Mouse (Mus musculus): ENCODE measurements around the gene Slc24a1.
A peak's percentile ranks its signal among the peaks of the same experiment; 100 is the strongest.

Gene Slc24a1

DNA sequence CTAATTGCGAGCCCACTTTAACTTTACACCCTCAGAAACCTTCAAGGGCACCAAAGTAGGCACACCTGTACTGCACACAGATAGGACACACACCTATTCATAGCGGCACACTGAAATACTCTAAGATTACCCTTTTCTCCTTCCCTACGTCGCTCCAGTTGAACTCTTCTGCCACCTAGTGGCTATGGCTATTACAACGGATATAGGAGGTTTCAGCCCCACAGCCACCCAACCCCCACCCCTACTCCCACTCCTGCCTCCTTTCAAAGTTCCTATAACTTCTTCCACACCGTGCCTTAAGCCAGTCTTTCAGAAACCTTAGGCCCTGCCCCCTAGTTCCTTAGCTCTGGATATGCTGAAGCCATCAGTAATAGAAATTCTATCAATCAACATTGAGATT is 14.9 kb downstream of the Slc24a1 start:
- DNase-seq, result no peak

- peak; percentile 65 for DNase-seq
Observed at GRCm38 (mm10) chr9:64934015-64934754, 17.2 kb downstream of the Slc24a1 start.

- DNase-seq, result no peak
Observed at GRCm38 (mm10) chr9:64931751-64932610, 19.4 kb downstream of the Slc24a1 start.

GRCm38 (mm10) chr9:64930256-64930655 is 21.2 kb downstream of the Slc24a1 start:
- no peak for DNase-seq

DNA sequence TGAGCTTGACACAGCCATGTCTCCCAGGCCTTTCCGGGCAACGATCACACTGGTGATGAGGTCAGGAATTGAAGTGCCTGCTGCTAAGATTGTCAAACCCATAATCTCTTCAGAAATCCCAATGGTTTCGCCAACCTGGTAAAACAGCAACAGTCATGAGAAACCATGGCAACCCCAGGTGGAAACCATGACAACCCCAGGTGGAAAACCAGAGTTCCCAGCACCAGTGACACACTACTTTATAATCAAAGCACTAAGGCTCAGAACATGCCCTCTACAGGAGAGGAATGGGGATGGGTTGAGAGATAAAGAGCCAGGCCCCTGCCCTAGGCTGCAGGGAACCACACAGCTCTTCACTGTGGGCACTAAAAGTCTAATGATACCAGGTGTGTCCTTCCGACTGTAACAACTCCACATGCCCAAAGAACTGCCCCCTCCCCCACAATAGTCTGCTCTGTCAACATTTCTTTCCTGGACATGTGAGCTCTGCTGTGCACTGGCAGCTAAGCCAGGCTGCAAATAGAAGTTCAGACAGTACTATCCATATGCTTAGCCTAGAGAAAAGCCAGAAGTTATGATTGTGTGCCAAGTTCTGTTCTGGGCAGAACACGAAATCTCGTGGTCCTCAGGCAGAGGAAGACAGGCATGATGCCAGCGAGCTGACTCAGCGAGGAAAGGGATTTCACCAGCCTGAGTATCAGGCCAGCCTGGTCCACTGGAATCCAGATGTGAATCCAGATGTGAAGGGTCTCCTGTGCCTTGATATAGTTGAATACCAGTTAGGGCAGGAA is 25.0 kb downstream of the Slc24a1 start:
- peak; percentile 71 for DNase-seq

- DNase-seq, result no peak
Observed at GRCm38 (mm10) chr9:64925771-64926170, 25.6 kb downstream of the Slc24a1 start.

DNA sequence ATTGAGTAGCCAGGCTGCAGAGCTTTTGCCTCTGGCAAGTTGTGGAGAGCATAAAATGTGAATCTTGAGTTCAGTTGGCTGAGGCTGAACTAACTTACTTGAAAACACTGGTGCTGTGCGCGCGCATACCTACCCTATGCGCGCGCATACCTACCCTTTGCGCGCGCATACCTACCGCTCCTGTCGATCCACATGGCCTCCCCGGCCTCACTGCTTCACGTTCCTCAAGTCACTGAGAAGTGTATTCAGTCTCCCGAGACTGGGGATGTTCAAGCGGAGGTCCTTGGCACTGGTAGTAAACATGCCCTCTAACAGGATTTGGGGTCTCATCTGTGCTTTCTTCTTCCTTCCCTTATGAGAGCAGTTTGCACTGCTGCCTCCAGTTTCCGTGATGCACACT is 32.8 kb downstream of the Slc24a1 start:
- no peak for DNase-seq

GRCm38 (mm10) chr9:64914629-64915028 is 36.8 kb downstream of the Slc24a1 start:
- DNase-seq, result no peak

DNA sequence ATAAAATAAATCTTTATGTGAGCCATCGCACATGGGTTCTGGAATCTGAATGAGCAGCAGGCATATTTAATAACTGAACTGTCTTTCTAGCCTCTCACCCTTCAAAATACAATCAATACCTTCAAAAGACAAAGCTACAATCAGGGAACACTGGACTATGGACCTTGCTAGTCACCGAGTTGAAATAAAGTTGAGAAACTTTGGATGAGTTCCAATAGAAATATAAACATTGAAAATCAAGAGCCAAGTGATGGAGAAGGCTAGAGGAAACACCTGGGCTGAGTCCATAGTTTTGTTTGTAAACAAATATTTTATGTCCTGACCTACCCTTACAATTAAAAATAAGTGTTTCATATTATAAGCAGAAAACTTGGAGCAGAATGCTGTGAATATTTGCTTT is 37.4 kb downstream of the Slc24a1 start:
- DNase-seq, result no peak

DNA sequence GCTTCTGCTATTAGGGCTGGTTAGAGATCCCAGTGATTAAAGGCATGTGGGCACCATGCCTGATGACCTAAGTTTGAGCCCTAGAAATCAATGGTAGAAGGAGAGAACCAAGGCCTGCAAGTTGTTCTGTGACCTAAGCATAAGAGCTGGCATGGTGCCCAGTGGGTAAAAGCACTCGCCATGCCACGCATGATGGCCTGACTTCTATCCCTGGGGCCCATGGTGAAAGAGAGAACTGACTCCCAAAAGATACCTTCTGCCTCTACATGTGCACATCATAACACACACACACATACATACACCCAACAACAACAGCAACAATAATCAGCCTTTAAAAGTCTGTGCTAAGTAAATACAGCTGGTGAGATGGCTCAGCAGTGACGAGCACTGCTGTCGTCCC is 38.0 kb downstream of the Slc24a1 start:
- DNase-seq, result no peak

- no peak for DNase-seq
Observed at GRCm38 (mm10) chr9:64907441-64907840, 44.0 kb downstream of the Slc24a1 start.

DNA sequence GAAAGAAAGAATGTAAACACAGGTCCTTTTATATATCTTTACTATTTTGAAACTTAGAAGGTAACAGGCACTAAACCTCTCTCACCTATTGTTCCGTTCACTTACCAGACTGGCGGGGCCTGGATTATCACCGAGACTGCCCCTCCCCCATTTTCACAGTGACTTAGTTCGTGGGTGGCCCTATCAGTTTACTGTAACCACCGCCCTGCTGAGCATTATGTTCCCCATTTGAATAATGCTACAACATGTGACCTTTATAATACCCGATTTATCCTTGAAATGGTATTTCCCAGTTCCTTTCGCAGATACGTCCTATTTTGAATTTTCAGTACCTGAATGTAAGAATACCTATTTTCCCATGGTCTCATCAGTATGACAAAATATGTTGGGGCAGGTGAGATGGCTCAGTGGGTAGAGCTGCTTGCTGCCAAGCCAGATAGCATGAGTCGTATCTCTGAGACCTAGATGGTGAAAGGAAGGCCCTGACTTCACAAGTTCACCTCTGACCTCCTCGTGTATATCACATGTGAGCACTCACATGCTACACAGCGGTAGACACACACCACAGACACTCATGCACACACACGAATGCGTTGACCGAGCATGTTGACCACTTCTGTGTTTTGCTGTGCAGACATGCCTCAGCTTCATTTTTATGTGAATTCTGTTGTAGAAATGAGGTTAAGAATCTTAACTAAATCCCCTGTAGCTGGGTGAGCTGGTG is 46.3 kb downstream of the Slc24a1 start:
- no peak for DNase-seq

GRCm38 (mm10) chr9:64903386-64903785 is 48.0 kb downstream of the Slc24a1 start:
- peak; percentile 63 for DNase-seq

DNA sequence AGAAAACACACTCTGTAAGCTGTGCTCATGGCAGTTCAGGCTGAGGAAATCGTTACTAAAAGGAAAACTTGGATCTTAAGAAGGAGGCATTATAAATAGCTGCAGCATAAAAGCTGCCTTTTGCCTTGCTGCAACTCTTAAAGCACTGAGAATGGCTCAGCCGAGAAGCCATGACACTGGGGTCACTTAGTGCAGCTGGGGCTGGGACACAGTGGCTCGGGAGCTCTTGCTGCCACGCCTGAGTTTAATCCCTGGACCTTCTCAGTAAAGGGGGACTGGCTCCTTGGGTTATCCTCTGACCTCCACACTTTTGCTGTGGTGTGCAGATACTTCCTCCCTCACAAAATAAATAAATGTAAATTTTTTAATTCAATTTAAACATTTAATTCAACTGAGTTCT is 48.5 kb downstream of the Slc24a1 start:
- no peak for DNase-seq

DNA sequence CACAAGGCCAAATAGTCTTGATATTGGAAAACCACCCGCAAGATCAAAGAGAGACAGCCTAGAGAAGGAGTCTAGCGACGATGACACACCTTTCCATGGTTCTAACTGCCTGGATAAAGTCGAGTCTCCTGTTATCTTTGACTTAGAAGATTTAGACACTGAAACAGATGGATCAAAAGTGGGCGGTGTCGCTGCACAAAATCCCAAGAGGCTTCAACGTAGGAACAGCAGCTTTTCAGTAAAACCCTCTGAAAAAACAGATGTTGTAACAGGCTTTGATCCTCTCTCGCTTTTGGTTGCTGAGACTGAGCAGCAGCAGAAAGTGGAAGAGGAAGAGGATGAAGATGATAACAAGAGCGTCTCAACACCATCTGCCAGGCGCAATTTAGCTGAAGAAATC is 54.8 kb downstream of the Slc24a1 start:
- DNase-seq, result no peak

GRCm38 (mm10) chr9:64886008-64886407 is 65.4 kb downstream of the Slc24a1 start:
- DNase-seq, result no peak

All from cerebellum, adult 11-12 months (tissue).